Mouse (Mus musculus) forebrain, embryonic 16.5 days (tissue): ENCODE data around the gene Sertad2. TPM values are rescaled to one million over a fixed set of nuclear protein-coding genes. Genes with fewer than 3 reads are reported as not detected.

Experiments
- ATAC-seq: fragments of 200-750 bp; cut with Nextera tagmentation; 2 replicates; pipeline ENCODE4 v1.8.0; 2017; ENCODE audit warnings: mild to moderate bottlenecking, moderate library complexity
- H3K27ac ChIP-seq: fragments of 300-500 bp; sonication (generic); 2 replicates; pipeline ENCODE4 v1.5.1; 2014; ENCODE audit warnings: low read length, control low read depth
- H3K27me3 ChIP-seq: fragments of 300-500 bp; sonication (generic); replicated peaks from 2 replicates; pipeline ENCODE4 v1.6.1; 2014; ENCODE audit warnings: low read length; ENCODE audit not compliant: control insufficient read depth, insufficient read depth
- H3K36me3 ChIP-seq: fragments of 300-500 bp; sonication (generic); 2 replicates; pipeline ENCODE4 v1.6.1; 2014; ENCODE audit not compliant: control insufficient read depth, insufficient read depth
- H3K4me1 ChIP-seq: fragments of 300-500 bp; sonication (generic); replicated peaks from 2 replicates; pipeline ENCODE4 v1.6.1; 2014; ENCODE audit warnings: low read length; ENCODE audit not compliant: control insufficient read depth, insufficient read depth
- H3K4me2 ChIP-seq: fragments of 300-500 bp; sonication (generic); 2 replicates; pipeline ENCODE4 v1.6.1; 2014; ENCODE audit warnings: mild to moderate bottlenecking, low read length, control low read depth
- H3K4me3 ChIP-seq: fragments of 300-500 bp; sonication (generic); replicated peaks from 2 replicates; pipeline ENCODE4 v1.5.1; 2014; ENCODE audit warnings: mild to moderate bottlenecking, low read length, control low read depth
- H3K9ac ChIP-seq: fragments of 300-500 bp; sonication (generic); replicated peaks from 2 replicates; pipeline ENCODE4 v1.6.1; 2014; ENCODE audit warnings: low read depth, low read length, control low read depth
- H3K9me3 ChIP-seq: fragments of 300-500 bp; sonication (generic); 2 replicates; pipeline ENCODE4 v1.6.1; 2016; ENCODE audit warnings: low read length; ENCODE audit not compliant: control insufficient read depth
- WGBS: fragments of 180-500 bp; shearing (Covaris S2); extraction: QIAGEN DNeasy Blood & Tissue Kit; methylation state at CpG from one replicate; pipeline ENCODE4 v1.1.7; 2014; 5-methylcytosine and 5-hydroxymethylcytosine counted together
- polyA plus RNA-seq: library from polyadenylated mRNA; unstranded; fragments of >200 nt; fragmentation: Nextera tagmentation; extraction: Ambion mirVana; gene quantifications from 2 replicates; pipeline ENCODE4 v1.2.1, GENCODE M21; 2015

Sertad2 gene
- polyA plus RNA-seq, 1 experiment from 2014 or later, result 30.3 TPM

GRCm38 (mm10) chr11:20635646-20636045 lies 92.6 kb downstream of the Sertad2 start:
- peaks cover 34% of the 10 kb centered on the region for H3K4me1 ChIP-seq
- H3K27ac ChIP-seq, result no peak overlapping the region
- no peaks in the 10 kb centered on the region for H3K27me3 ChIP-seq
- H3K9me3 ChIP-seq, result no peaks in the 10 kb centered on the region
- no peak overlapping the region for H3K9ac ChIP-seq
- H3K4me3 ChIP-seq, result no peak overlapping the region
- H3K36me3 ChIP-seq, result no peaks in the 10 kb centered on the region
- no peak overlapping the region for H3K4me2 ChIP-seq
- WGBS, result 8% methylated on average over 6 of the region's 6 CpGs
- ATAC-seq, result no peak

GRCm38 (mm10) chr11:20636114-20636513 lies 93.1 kb downstream of the Sertad2 start:
- no peak for ATAC-seq

GRCm38 (mm10) chr11:20637060-20637459 lies 94.0 kb downstream of the Sertad2 start:
- Histone ChIP-seq H3K27ac (no peak overlapping the region), H3K4me2 (no peak overlapping the region), H3K9me3 (no peaks in the 10 kb centered on the region), H3K4me3 (no peak overlapping the region), H3K36me3 (no peaks in the 10 kb centered on the region), H3K4me1 (peaks cover 35% of the 10 kb centered on the region), H3K27me3 (no peaks in the 10 kb centered on the region), H3K9ac (no peak overlapping the region)
- ATAC-seq, result no peak

More at GRCm38 (mm10) chr11:20636114-20636513, 93.1 kb downstream of the Sertad2 start:
- 64% methylated on average over 4 of the region's 4 CpGs for WGBS
- Histone ChIP-seq H3K4me3 (no peak overlapping the region), H3K36me3 (no peaks in the 10 kb centered on the region), H3K4me2 (no peak overlapping the region), H3K27me3 (no peaks in the 10 kb centered on the region), H3K27ac (no peak overlapping the region), H3K4me1 (peaks cover 35% of the 10 kb centered on the region), H3K9ac (no peak overlapping the region), H3K9me3 (no peaks in the 10 kb centered on the region)

- Histone ChIP-seq H3K4me3 (no peak overlapping the region), H3K9ac (no peak overlapping the region), H3K9me3 (no peaks in the 10 kb centered on the region), H3K36me3 (no peaks in the 10 kb centered on the region), H3K27me3 (no peaks in the 10 kb centered on the region), H3K4me1 (peaks cover 22% of the 10 kb centered on the region), H3K27ac (no peak overlapping the region), H3K4me2 (no peak overlapping the region)
- ATAC-seq, result no peak
- WGBS, result 27% methylated on average over 3 of the region's 3 CpGs
Observed at GRCm38 (mm10) chr11:20638841-20639240, 95.8 kb downstream of the Sertad2 start.

- peaks cover 25% of the 10 kb centered on the region for H3K4me1 ChIP-seq
- H3K9ac ChIP-seq, result peak overlapping the region; percentile 37; the same call in 1 of the 2 replicates
Observed at GRCm38 (mm10) chr11:20639918-20640447, 96.9 kb downstream of the Sertad2 start.

GRCm38 (mm10) chr11:20642321-20642720 lies 99.3 kb downstream of the Sertad2 start:
- Histone ChIP-seq H3K9ac (no peak overlapping the region), H3K4me1 (peaks cover 20% of the 10 kb centered on the region), H3K4me3 (no peak overlapping the region), H3K36me3 (no peaks in the 10 kb centered on the region), H3K27ac (no peak overlapping the region), H3K27me3 (no peaks in the 10 kb centered on the region), H3K9me3 (no peaks in the 10 kb centered on the region), H3K4me2 (no peak overlapping the region)
- no peak for ATAC-seq
- WGBS, result 84% methylated on average over 5 of the region's 5 CpGs

More at GRCm38 (mm10) chr11:20639918-20640447, 96.9 kb downstream of the Sertad2 start:
- H3K27me3 ChIP-seq, result no peaks in the 10 kb centered on the region
- peak overlapping the region; percentile 1 for H3K27ac ChIP-seq
- no peak overlapping the region for H3K4me3 ChIP-seq
- H3K36me3 ChIP-seq, result no peaks in the 10 kb centered on the region
- no peaks in the 10 kb centered on the region for H3K9me3 ChIP-seq
- 4% methylated on average over 11 of the region's 11 CpGs for WGBS
- H3K4me2 ChIP-seq, result peak overlapping the region; percentile 35
- peak; percentile 87 for ATAC-seq

- Histone ChIP-seq H3K27ac (no peak overlapping the region), H3K4me3 (no peak overlapping the region), H3K36me3 (no peaks in the 10 kb centered on the region), H3K4me2 (no peak overlapping the region), H3K4me1 (peaks cover 28% of the 10 kb centered on the region), H3K27me3 (no peaks in the 10 kb centered on the region), H3K9me3 (no peaks in the 10 kb centered on the region), H3K9ac (no peak overlapping the region)
- ATAC-seq, result no peak
- WGBS, result 85% methylated on average over 5 of the region's 5 CpGs
Observed at GRCm38 (mm10) chr11:20643161-20643560, 100.1 kb downstream of the Sertad2 start.

- no peak overlapping the region for H3K4me3 ChIP-seq
- ATAC-seq, result no peak
- H3K4me1 ChIP-seq, result peaks cover 28% of the 10 kb centered on the region
- WGBS, result 63% methylated on average over 1 of the region's 1 CpGs
- no peaks in the 10 kb centered on the region for H3K27me3 ChIP-seq
- no peaks in the 10 kb centered on the region for H3K9me3 ChIP-seq
- no peak overlapping the region for H3K9ac ChIP-seq
- H3K27ac ChIP-seq, result no peak overlapping the region
- H3K4me2 ChIP-seq, result no peak overlapping the region
- no peaks in the 10 kb centered on the region for H3K36me3 ChIP-seq
Observed at GRCm38 (mm10) chr11:20644166-20644565, 101.1 kb downstream of the Sertad2 start.

- H3K9me3 ChIP-seq, result no peaks in the 10 kb centered on the region
- no peaks in the 10 kb centered on the region for H3K36me3 ChIP-seq
- 26% methylated on average over 6 of the region's 6 CpGs for WGBS
- no peak overlapping the region for H3K4me3 ChIP-seq
- H3K27ac ChIP-seq, result no peak overlapping the region
- H3K9ac ChIP-seq, result no peak overlapping the region
- H3K4me2 ChIP-seq, result no peak overlapping the region
- H3K4me1 ChIP-seq, result peaks cover 32% of the 10 kb centered on the region
- H3K27me3 ChIP-seq, result no peaks in the 10 kb centered on the region
- no peak for ATAC-seq
Observed at GRCm38 (mm10) chr11:20644872-20645271, 101.8 kb downstream of the Sertad2 start.

- ATAC-seq, result no peak
- no peak overlapping the region for H3K27ac ChIP-seq
- WGBS, result 78% methylated on average over 3 of the region's 3 CpGs
- no peaks in the 10 kb centered on the region for H3K36me3 ChIP-seq
- peaks cover 31% of the 10 kb centered on the region for H3K4me1 ChIP-seq
- H3K9me3 ChIP-seq, result no peaks in the 10 kb centered on the region
- H3K27me3 ChIP-seq, result no peaks in the 10 kb centered on the region
- H3K9ac ChIP-seq, result no peak overlapping the region
- H3K4me2 ChIP-seq, result no peak overlapping the region
- no peak overlapping the region for H3K4me3 ChIP-seq
Observed at GRCm38 (mm10) chr11:20645521-20645920, 102.5 kb downstream of the Sertad2 start.
